Mouse (Mus musculus): ENCODE measurements around the gene Gli2. TPM values are rescaled to one million over a fixed set of nuclear protein-coding genes. Genes with fewer than 3 reads are reported as not detected.

The Gli2 gene
- total RNA-seq, 2 experiments from 2014 or later, result 2.7 to 3.4 TPM

DNA sequence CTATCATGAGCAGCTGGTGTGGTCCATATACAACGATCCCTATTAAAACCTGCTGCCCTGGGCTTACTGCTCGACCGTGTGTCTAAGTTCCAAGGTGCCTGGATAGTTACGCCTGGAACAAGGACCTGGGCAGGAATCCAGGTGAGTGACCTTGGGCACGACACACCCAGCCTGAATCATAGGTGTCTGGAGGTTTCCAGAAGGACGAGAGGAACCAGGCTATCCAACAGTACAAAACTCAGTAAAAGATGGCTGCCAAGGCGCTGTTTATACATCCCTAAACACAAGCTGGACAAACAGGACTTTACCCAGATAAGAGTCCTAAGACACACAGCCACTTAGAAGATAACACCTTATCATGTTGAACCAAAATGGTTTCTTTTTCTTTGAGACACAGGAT, 94.8 kb downstream of the Gli2 start:
- no peak for DNase-seq (ENCODE audit: low spot score in 2 of 2)
- intact Hi-C loops (cut with DNase I), result no loop called here

DNA sequence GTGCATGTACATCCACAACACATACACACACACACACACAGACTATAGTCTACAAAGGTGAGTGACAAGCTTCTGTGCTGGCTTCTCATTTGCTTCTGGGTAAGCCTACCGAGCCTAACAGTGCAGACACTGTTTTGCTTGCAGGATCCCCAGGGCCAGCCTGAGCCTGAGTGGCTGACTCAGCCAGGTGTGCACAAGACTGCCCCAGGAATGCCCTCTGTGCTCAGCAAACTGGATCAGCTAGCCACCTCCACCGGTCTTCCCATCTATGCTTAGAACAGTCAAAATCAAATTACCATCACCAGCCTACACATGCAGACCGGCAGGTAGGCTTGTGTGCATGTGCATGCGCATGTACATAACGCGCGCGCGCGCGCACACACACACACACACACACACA, 97.6 kb downstream of the Gli2 start:
- no peak for DNase-seq (ENCODE audit: low spot score in 2 of 2)
- intact Hi-C loops (cut with DNase I), result no loop called here

DNA sequence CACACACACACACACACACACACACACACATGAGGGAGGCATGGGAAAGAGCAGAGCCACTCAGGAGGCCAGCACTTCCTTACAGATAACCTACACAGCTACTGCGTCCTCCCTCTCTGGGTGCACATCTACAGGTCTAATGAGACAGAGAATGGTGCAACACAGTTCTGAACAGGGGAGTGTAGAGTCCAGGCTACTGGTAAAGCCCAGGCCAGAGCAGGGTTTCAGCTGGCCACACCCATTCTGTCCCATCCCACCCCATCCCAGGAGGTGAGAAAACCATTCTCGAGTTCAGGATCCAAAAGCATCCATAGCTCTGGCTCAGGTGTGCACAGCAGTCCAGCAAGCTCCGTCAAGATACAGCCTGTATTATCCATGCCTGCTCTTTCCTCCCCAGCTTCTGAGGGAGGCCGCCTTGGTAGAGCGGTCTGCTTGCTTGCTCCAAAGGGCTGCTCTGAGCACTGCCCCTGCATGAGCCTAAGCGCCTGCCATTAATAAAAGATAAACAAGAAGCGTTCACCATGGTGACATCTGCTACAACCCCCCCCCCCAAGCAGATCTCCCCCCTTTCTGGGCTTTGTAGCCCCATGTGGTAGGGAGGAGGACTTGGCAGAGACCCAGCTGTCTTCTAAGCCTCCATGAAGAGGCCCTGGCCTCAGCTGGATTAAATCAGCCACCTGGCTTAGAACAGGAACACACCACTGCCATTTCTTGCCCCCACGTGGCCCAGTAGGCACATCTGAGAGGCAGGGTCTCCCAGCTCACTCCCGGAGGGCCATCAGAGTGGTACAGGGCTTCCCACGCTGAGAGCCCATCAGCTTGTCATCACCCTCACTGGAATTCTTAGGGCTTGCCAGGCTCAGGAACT, 98.8 kb downstream of the Gli2 start:
- DNase-seq (ENCODE audit: low spot score in 2 of 2), result no peak
- intact Hi-C loops (cut with DNase I), result no loop called here

DNA sequence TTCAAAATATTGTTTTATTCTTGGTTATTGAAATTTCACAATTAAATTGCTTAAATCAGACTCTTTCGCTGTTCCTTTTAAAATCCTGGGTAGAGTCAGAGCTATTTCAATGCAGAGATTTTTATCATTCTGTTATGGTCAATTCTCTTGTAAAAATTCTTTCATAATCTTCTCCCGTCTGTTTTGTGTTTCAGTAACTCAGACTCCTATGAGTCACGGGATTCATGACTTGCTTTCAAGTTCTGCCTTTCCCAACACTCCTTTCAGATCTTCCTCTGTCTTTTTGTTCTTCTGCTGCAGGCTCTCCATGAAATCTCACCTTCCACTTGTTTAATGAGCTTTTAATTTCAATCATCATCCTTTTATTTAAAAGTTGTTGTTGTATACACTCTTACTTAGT, 100.4 kb downstream of the Gli2 start:
- no peak for DNase-seq (ENCODE audit: low spot score in 2 of 2)
- intact Hi-C loops (cut with DNase I), result no loop called here

DNA sequence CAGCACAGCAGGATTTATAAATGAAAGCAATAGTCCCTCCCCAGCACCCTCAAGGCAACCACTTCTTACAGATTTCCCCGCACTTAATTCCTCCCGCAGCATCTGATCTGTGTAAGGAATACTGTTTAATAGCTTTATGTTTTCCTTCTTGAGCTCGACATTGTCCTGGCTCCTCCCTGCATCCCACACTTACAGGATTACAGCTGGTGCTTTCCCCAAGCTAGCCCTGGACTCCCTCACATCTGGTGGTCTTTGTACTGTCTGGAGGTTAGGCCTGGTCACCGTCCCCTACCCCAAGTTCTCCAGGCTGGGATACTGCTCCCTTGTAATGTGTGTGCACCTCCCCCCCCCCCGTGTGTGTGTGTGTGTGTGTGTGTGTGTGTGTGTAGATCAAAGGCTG, 101.1 kb downstream of the Gli2 start:
- intact Hi-C loops (cut with DNase I), result no loop called here
- no peak for DNase-seq (ENCODE audit: low spot score in 2 of 2)

DNA sequence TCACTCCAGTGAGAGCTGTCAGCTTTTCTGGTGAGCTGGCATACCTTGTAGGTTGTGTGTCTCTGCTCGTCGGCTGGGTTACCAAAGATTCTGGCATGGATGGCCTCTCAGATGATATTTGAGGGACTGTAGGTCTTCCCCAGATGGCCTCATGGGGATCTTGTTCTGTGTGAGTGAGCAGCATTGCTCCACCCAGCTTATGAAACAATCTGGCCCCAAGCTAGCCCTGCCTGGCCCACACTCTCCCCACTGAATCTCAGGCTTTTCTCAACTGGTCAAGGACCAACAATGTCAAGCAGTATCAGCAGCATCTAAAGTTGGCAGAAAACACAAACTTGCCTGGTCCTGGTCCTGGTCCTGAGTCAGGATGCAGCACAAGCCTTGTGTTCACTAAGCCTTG, 105.0 kb downstream of the Gli2 start:
- intact Hi-C loops (cut with DNase I), result no loop called here

DNA sequence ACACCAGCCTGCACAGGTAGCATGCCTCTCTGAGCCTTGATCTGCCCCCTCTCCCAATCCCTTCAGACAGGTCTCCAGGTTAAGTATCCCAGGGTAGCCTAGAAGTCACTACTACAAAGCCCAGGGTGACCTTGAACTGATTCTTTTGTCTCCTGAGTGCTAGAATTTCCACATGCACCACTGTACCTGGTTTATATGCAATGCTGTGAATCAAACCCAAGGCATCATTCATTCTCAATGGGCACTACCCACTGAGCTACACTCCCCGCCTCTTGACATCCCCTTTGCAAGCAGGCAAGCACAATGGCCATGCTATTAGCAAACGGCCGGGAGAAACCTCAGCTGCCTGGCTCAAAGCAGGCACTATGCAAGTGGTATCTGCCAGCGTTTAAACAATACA, 106.2 kb downstream of the Gli2 start:
- no peak for DNase-seq (ENCODE audit: low spot score in 2 of 2)
- intact Hi-C loops (cut with DNase I), result no loop called here

More for the DNA sequence above, 105.0 kb downstream of the Gli2 start:
- DNase-seq (ENCODE audit: low spot score in 2 of 2), result no peak

DNA sequence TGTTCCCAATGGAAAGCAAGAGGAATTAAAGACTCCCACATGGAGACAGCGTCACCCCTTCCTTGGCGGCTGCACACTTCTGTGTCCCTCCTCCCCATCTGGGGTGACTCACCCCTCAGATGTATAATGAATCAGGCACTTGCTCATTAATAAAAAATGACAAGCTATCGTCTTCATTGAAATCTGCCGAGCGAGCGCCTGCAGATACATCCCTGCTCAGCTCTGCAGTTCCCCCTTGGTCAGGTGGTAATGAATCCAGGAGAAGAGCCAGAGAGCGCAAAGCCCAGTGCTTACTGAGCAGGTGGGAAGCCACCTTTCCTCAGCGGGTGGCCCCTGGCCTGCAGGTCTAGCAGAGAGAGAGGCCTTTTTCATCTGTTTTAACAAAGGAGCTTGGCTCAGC, 112.1 kb downstream of the Gli2 start:
- peak in 1 of 2 experiments; percentile 13 for DNase-seq (ENCODE audit: low spot score in 2 of 2)
- intact Hi-C loops (cut with DNase I), result no loop called here

DNA sequence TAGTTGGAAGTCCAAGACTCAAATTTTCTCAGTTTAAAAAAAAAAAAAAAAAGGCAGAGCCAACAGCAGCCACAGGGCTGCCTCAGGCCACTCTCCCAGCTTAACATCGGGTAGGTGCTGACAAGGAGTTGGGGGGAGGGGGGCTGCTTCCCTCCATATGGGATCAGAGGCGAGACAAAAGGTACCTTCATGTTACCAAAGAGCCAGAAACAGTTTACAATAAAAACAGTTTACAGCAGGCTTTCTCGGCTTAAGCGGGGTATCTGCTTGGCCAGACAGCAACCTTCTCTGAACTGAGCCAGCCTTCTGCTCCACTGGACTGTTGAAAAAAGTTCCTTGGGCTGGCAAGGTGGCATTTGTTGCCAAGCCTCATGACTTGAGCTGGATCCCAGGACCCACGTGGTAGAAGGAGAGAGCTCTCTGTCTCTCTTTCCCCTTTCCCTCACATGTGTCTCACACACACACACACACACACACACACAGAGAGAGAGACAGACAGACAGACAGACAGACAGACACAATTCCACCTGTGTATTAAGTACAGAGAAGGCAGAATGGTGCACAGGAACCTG, 113.1 kb downstream of the Gli2 start:
- no peak for DNase-seq (ENCODE audit: low spot score in 2 of 2)
- intact Hi-C loops (cut with DNase I), result no loop called here

DNA sequence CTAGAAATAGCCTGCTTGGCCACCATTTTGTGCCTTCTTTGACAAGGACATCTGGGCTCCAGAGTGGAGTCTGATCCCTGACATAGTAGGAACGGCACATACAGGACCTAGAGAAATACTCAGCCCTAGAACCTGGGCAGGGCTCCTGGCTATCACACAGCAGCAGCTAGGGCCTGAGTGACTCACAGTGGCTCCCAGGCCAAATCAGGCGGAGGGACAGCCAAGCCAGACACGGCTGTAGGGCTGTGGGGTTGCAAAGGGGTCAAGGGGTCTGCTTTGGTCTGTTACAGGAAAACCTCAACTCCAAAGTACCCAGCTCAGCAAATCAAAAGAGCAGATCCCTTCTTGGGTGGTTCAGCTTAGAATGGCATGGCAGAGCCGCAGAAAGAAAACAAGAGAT, 115.2 kb downstream of the Gli2 start:
- intact Hi-C loops (cut with DNase I), result no loop called here
- DNase-seq (ENCODE audit: low spot score in 2 of 2), result no peak

DNA sequence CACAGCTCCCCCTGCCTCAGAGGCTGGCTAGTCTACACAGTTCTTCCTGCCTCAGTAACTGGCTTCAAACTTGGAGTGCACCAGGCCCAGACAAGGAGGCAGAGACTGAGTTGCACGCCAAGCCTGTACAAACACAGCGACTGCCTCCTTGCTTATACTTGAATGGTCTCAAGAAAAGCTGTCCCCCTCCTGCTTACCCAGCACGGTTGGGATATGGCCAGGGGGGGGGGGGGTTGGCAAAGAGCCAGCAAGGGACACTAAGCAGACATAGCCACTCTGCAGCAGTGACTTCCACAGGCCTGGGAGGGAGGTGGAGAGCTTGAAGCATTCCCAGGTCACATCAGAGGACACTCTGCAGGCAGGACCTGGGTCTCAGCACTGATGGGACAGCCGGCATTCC, 117.3 kb downstream of the Gli2 start:
- DNase-seq (ENCODE audit: low spot score in 2 of 2), result no peak

DNA sequence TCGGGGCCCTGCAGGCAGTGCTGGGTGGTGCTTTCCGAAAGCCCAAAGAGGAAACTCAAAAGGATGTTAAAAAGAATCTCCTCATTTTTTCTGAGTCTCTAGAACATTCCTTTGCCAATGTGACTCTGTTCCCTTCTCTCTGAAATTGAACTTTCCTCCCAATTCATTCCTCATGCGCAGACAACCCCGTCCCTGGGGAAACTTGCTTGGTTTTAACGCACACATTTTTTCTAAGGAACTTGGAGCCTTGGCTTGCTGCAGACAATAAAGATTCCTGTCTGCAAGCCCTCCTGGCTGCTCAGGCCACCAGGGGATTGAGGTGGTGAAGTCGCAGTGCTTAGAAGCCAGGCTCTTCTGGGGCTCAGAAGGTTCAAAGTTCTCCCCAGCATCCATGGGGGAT, 117.9 kb downstream of the Gli2 start:
- intact Hi-C loops (cut with DNase I), result no loop called here
- DNase-seq (ENCODE audit: low spot score in 2 of 2), result no peak

More for the DNA sequence above, 117.3 kb downstream of the Gli2 start:
- intact Hi-C loops (cut with DNase I), result no loop called here

DNA sequence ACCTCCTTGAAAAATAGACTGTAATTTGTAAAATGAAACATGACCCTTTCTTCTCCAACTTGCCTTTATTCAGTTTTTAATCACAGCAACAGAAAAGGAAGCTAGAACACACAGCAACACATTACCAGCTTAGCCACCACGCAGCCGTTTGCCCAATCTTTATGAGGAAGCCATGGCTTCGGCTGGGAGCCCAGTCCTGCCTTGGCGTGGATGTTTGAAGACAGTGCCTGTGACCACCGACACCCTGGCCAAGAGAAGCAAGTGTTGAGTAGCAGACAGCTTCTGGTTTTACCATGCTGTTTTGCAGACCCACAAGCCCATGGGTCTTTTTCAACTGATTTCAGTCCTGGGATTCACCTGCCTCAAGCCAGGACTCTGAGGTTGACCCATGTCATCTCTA, 121.3 kb downstream of the Gli2 start:
- intact Hi-C loops (cut with DNase I), result no loop called here
- DNase-seq (ENCODE audit: low spot score in 2 of 2), result no peak

DNA sequence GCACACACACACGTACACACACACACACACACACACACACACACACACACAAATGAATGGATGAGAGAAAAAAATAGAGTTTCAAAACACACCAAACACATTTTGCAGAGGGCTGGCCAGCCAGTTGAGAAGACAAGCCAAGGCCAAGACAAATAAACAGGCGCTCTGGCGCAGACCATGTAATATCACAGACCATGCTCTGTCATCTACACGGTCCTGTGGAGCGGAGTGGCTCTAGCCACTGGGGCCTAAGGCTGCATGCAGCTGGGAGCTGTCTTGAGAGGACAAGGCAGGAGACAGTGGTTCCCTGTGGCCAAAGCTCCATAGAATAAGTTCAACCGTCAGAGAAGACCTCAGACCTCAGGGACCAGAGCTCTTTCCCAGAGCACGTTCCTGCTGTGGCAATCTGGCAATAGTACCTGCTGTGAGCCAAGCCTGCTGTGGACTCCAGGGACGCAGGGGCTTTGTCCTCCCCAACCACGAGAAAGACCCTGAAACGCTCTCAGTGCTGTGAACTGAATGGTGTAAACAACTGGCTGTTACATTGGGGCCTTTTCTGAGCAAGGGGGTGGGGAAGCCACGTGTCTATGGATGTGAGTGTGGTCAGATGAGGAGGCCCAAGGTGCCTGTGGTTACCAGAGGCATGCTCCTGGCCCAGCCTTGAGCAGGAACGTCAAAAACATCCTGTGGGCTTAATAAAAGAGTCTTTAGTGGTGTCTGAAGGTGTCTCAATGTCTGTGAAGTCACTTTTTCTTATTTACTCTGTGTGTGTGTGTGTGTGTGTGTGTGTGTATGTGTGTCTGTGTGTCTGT, 125.7 kb downstream of the Gli2 start:
- intact Hi-C loops (cut with DNase I), result no loop called here
- no peak for DNase-seq (ENCODE audit: low spot score in 2 of 2)

DNA sequence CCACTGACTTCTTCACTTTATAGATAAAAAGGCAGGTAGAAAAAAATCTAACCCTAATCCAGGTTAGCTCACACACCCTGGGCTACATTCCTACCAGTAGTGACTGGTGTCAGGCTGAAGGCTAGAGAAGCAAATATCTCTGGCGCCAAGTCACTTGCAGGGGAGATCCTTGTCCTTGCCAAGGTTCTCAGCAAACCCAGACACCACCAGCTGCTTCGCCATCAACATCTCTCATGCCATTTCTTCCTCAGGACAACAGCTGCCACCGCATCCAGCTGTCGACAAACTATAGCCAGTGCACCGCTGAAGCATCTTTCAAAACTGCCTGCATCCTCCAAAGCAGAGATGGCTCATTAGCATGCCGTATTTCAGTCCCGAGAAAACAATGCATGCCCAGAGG, 126.9 kb downstream of the Gli2 start:
- intact Hi-C loops (cut with DNase I), result no loop called here
- DNase-seq (ENCODE audit: low spot score in 2 of 2), result no peak

DNA sequence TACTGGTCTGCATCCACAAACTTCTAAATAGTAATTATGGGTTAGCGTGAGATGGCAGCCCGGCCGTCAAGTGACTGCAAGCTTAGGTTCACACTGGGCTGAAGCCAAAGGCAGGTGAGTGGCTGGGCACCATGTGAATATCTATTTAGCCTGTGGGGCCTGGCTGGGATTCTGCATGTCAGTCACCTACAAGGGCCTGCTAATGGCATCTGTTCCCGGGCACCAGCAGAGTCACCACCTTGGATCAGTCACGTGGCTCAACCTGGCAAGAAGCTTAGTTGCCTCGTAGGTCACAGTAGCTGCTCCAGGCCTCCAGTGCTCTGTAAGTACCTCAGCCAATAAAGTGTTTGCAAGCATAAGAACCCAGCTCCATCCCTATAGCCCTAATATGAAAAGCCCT, 131.2 kb downstream of the Gli2 start:
- DNase-seq (ENCODE audit: low spot score in 2 of 2), result no peak
- intact Hi-C loops (cut with DNase I), result no loop called here

DNA sequence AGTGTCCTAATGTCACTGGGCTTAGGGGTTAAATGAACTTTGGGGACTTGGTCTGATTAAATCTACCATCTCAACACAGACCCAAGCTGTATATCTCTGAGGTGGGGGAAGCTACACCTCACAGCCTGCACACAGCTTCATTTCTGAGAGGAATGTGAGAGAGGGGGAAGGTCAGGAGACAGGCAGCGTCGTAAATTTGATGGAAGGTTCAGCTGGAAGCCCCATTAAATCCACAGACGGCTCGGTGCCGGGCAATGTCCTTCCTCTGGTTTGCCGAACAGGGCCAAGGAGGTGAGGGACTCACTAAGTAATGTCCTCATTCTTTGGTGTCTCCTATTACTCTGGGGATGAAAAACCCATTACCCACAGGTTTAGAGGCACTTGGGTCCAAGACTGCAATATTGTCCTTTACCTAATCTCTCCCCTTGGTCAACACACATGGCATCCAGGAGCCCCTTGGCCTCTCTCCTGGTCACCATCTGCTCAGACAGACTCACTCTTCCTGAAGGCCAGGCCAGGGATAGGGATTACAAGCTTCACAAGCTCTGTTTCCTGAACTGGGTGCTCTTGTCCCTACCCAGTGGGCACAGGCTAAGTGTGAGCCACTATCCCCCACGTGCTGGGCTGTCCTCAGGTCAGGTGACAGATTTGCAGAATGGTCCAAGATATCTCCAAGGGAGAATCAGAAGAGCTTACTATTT, 135.7 kb downstream of the Gli2 start:
- intact Hi-C loops (cut with DNase I), result no loop called here
- no peak for DNase-seq (ENCODE audit: low spot score in 2 of 2)

DNA sequence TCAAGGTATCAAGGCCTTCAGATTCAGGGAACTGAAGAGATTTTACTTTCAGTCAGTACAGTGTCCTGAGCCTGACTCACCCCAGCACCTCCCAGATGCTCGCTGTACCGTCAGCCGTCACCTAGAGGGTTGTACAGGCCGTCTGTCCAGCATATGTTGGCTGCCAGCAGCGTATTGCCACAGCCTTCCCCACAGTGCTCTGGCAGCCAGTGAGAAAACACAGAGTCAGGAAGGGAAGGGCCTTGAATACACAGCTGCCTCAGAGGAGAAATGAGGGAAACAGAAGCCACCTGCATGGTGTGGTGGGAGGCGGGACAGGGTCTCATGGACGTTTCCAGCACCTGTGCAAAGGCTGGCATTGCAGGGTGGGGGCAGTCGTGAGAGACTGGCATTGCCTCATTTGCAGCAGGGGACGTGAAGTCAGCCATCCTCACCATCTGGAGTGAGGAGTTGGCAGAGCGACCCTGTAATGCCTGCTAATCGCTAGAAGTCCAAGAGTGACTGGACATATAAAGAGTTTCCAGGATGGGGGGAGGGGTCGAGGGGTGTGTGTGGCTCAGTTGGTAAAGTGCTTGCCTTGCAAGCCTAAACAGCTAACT, 136.8 kb downstream of the Gli2 start:
- DNase-seq (ENCODE audit: low spot score in 2 of 2), result no peak
- intact Hi-C loops (cut with DNase I), result no loop called here

DNA sequence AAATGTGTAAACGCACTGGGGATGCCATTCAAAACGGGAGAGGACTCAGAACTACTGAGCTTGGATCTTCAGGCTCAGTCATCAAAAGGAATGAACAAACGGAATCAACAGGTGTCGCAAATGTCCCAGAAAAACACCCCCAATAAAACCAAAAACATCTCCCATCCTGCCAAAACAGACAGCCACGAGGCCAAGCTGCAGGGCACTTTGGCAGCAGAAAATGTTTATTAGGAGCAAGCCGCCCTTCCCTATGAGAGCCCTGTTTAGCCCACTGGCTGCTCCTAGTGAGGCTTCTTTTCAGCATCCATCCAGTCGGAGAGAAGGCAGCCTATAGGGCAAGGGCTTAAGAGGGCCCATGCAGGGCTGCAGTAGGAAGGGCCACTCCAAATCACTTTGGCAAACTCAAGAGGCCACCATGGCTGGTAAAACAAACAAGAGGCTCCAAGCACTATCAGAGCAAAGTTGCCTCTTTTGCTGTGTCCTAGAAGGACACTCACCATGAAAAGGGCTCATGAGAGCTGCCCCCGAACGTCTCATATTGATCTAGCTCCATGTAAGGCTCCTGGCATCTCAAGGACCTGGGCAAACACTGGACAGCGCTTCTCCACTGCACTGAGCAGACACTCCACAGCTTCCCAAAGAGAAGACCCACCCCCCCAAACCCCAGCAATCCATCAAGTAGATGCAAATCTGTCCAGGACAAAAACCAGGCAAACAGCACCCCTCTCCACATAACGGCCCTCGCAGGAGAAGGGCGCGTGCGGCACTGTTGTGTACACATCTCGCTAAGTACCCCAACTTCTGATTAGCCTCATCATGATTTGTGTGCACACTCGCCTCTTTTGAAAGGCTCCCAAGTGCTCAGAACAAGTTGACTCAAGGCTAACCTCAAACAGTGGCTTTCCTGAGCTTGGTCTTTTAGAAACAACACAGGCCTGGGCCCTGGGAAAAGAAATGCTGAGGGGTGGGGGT, 139.7 kb downstream of the Gli2 start:
- DNase-seq (ENCODE audit: low spot score in 2 of 2), result no peak
- intact Hi-C loops (cut with DNase I), result no loop called here
